Mouse (Mus musculus) adrenal gland, postnatal 10 days (tissue): ENCODE measurements around the gene Ypel3. TPM values are rescaled to one million over a fixed set of nuclear protein-coding genes. Genes with fewer than 3 reads are reported as not detected.

ENCODE experiments used
- DNase-seq: peaks from one replicate; pipeline ENCODE4 v3.0.0; 2021; ENCODE audit warnings: mixed read lengths
- total RNA-seq, 2 experiments: library from RNA; stranded (reverse); gene quantifications; 2 replicates each; pipeline ENCODE4 v1.2.3; 2021

Gene Ypel3
- total RNA-seq, 2 experiments from 2014 or later, result 140 to 147 TPM

DNA sequence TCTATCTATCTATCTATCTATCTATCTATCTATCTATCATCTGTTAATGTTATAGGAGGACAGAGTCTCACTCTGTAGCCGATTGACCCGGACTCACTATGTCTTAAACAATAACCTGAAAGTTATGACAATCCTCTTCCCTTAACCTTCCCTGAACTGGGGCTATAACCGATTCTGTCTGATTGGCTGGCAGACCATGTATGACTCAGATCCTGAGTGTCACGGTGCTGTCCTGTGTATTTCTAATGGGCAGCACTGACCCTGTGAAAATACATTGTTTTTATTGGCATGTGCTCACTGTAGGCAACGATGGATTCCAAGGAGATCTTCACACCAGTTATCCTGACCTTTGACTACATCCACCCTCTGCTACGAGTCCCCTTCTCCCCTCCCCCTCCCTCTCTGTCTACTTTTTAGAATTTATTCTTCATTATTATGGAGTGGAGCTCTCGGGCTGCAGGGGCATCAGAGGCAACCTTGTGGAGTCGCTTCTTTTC, 39.0 kb downstream of the Ypel3 start:
- no peak for DNase-seq

DNA sequence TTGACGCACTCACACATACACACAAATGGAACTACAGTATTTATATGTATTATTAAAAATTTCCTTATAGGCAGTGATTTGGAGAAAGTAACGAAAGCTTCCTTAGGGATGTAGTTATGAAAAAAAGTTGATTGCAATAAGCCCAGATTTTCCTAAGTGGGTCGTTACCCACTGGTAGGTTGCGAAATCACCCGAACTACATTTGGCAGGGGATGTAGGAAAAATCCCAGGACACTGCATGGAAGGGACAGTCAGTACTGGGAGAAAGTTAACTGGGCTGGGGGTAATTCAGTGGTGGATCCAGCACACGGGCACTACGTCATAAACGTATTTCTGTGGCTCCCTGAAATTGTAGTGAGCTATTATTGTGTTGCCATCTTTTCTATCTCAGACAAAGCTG, 39.7 kb downstream of the Ypel3 start:
- peak; percentile 58 for DNase-seq

GRCm38 (mm10) chr7:126817595-126817994, 40.8 kb downstream of the Ypel3 start:
- no peak for DNase-seq

GRCm38 (mm10) chr7:126818818-126819217, 42.1 kb downstream of the Ypel3 start:
- no peak for DNase-seq

DNA sequence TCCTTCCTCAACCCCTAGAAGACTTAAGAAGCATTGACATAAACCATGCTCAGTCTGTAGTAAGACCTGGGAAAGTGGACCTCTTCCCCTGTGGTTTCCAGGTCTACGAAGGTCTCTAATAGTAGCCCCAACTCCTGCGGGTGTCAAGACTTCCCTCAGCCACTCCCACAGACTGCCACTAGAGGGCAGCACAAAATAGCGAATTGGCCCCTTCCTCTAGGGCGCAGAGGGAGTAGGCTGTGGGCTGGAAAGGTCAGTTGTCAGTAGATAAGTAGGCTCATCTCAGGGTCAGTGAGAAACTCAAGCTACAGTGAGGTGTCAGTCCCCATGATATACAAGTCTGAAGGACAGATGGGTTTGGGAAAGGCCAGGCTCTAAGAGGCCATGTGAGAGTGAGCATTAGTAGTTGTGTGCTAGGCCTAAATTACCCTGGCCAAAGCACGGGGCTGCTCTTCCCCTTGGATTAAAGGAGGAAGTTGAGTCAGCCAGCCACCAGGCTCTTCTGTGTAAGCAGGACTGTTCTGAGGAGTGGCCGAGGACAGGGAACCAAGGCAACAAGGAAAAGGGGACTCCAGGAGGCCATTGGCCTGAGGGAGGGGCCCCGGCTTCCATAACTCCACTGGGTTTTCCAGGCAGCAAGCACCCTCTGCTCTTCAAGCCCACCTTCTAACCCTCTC, 45.2 kb downstream of the Ypel3 start:
- DNase-seq, result peak; percentile 92

GRCm38 (mm10) chr7:126822741-126823140, 46.0 kb downstream of the Ypel3 start:
- peak; percentile 67 for DNase-seq

DNA sequence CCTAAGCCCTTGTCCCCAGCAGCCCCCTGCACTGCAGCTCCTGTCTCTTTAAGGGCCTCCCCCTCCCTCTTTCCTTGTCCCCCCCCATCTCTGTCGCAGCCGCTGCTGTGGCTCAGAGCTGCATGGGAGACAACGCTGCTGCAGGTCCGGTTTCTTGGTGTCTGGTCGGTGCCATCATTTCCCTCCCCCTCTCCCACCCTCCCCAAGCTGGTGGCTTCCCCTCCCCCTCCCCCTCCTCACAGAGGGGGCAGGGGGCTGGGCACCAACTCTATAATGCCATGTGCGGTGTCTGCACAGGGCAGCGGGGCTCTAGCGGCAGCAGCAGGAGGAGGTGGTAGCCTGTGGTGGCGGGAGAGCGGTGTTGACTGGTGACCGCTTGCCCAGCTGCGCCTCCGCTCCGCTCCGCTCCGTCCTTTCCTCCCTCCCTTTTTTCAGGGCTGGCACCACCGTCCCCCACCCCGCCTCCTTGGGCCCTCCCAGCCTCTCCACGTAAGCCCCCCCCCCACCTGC, 46.5 kb downstream of the Ypel3 start:
- no peak for DNase-seq

DNA sequence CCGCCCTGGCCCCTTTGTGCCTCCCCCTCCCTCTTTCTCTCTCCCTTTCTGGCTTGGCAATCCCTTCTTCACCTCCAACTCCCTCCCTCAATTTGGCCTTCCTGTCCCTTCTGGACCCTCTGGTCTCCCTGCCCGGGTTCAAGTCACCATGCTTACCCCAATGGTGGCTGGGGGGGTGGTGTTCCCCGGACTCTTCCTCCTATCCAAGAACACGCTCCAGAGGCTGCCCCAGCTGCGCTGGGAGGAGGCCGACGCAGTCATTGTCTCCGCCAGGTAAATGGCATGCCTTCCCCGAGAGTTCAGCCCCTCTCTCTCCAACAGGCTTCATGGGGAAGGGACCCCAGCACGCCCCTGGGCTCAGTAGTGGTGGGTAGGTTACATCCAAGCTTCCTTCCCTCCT, 47.2 kb downstream of the Ypel3 start:
- DNase-seq, result no peak

- peak; percentile 67 for DNase-seq
These were observed 48.6 kb downstream of the Ypel3 start for GRCm38 (mm10) chr7:126825403-126825802.

- DNase-seq, result no peak
These were observed 49.2 kb downstream of the Ypel3 start for GRCm38 (mm10) chr7:126825952-126826351.

Other genes starting within 250 kb of the Ypel3 start
- 100 to 1,000 TPM; 214 to 223 TPM for gene Eif3c, start 210.5 kb upstream of the Ypel3 start, total RNA-seq
- gene Apobr, start 192.0 kb upstream of the Ypel3 start, total RNA-seq, result 1 to 10 TPM; 2.1 to 2.2 TPM
- 10 to 100 TPM; 26.1 to 36.1 TPM for gene Cln3, start 191.1 kb upstream of the Ypel3 start, total RNA-seq
- gene Il27, start 182.0 kb upstream of the Ypel3 start, total RNA-seq, result not detected
- gene Nupr1, start 146.1 kb upstream of the Ypel3 start, total RNA-seq, result 10 to 100 TPM; 14.9 to 19.9 TPM
- gene Sgf29, start 127.6 kb upstream of the Ypel3 start, total RNA-seq, result 10 to 100 TPM; 31.3 to 46.9 TPM
- gene Sult1a1, start 100.5 kb upstream of the Ypel3 start, total RNA-seq, result 100 to 1,000 TPM in 1 of 2 experiments, 10 to 100 TPM in 1; 53.9 to 125 TPM
- gene Bola2, start 81.6 kb upstream of the Ypel3 start, total RNA-seq, result 10 to 100 TPM; 67.6 to 81.0 TPM
- gene Slx1b, start 81.2 kb upstream of the Ypel3 start, total RNA-seq, result 10 to 100 TPM in 1 of 2 experiments, 1 to 10 TPM in 1; 8.2 to 15.0 TPM
- 10 to 100 TPM; 36.1 to 39.3 TPM for gene Coro1a, start 69.2 kb upstream of the Ypel3 start, total RNA-seq
- gene Mapk3, start 17.4 kb upstream of the Ypel3 start, total RNA-seq, result 100 to 1,000 TPM; 125 to 158 TPM
- gene Gdpd3, start 10.6 kb upstream of the Ypel3 start, total RNA-seq, result 1 to 10 TPM; 3.4 to 8.6 TPM
- gene Tbx6, start 4.5 kb downstream of the Ypel3 start, total RNA-seq, result 1 to 10 TPM in 1 of 2 experiments, under 1 TPM in 1; 0.60 to 1.2 TPM
- gene Ppp4c, start 15.5 kb downstream of the Ypel3 start, total RNA-seq, result 100 to 1,000 TPM; 103 to 107 TPM
- gene Fam57b, start 20.7 kb downstream of the Ypel3 start, total RNA-seq, result 10 to 100 TPM; 29.0 to 36.1 TPM
- gene 4930451I11Rik, start 54.7 kb downstream of the Ypel3 start, total RNA-seq, result not detected
- 1 to 10 TPM in 1 of 2 experiments, under 1 TPM in 1; 0.82 to 1.0 TPM for gene Doc2a, start 70.5 kb downstream of the Ypel3 start, total RNA-seq
- 10 to 100 TPM; 21.2 to 28.6 TPM for gene Hirip3, start 85.0 kb downstream of the Ypel3 start, total RNA-seq
- 10 to 100 TPM; 35.4 to 45.6 TPM for gene Ino80e, start 85.4 kb downstream of the Ypel3 start, total RNA-seq
- 10 to 100 TPM; 69.7 to 85.8 TPM for gene Taok2, start 107.7 kb downstream of the Ypel3 start, total RNA-seq
- gene Tmem219, start 146.0 kb downstream of the Ypel3 start, total RNA-seq, result 10 to 100 TPM; 32.1 to 32.3 TPM
- gene Kctd13, start 151.9 kb downstream of the Ypel3 start, total RNA-seq, result 10 to 100 TPM; 18.4 to 23.0 TPM
- 1 to 10 TPM; 1.9 to 2.0 TPM for gene Asphd1, start 172.6 kb downstream of the Ypel3 start, total RNA-seq
- gene Sez6l2, start 173.6 kb downstream of the Ypel3 start, total RNA-seq, result 10 to 100 TPM; 38.8 to 58.2 TPM
- 10 to 100 TPM; 70.6 to 76.4 TPM for gene Cdipt, start 199.0 kb downstream of the Ypel3 start, total RNA-seq
- gene Cdiptos, start 199.1 kb downstream of the Ypel3 start, total RNA-seq, result 1 to 10 TPM; 1.6 to 2.7 TPM
- gene Mvp, start 237.7 kb downstream of the Ypel3 start, total RNA-seq, result 10 to 100 TPM; 55.7 to 60.9 TPM
- gene Pagr1b, start 239.5 kb downstream of the Ypel3 start, total RNA-seq, result not detected
- gene Pagr1a, start 240.4 kb downstream of the Ypel3 start, total RNA-seq, result 10 to 100 TPM; 10.1 to 19.1 TPM
- gene Gm42742, start 244.1 kb downstream of the Ypel3 start, total RNA-seq, result 10 to 100 TPM; 17.7 to 22.5 TPM
- 1 to 10 TPM; 3.1 to 5.8 TPM for gene Prrt2, start 244.3 kb downstream of the Ypel3 start, total RNA-seq